Mouse (Mus musculus) E14TG2a.4 (cell line): ENCODE data around the gene Ccdc97.

Source experiments
- CTCF ChIP-seq: conservative IDR thresholded peaks from 2 replicates; pipeline ENCODE4 v1.5.1; 2014; ENCODE audit warnings: low read length
- NANOG ChIP-seq: IDR thresholded peaks from 2 replicates; pipeline ENCODE4 v1.6.1; 2014; ENCODE audit warnings: borderline replicate concordance, low read length, mixed read lengths
- POU5F1 ChIP-seq: IDR thresholded peaks from 2 replicates; pipeline ENCODE4 v1.6.1; 2014; ENCODE audit warnings: low read length, borderline replicate concordance

GRCm38 (mm10) chr7:25714581-25714980 is 4.3 kb downstream of the Ccdc97 start:
- no peak for TF ChIP-seq CTCF
- no peak for TF ChIP-seq NANOG
- no peak for TF ChIP-seq POU5F1
